Mouse (Mus musculus) heart, embryonic 11.5 days (tissue): ENCODE data around the gene Tgm2. TPM values are rescaled to one million over a fixed set of nuclear protein-coding genes. Genes with fewer than 3 reads are reported as not detected.

ENCODE experiments used
- ATAC-seq: fragments of 200-750 bp; cut with Nextera tagmentation; replicated peaks from 2 replicates; pipeline ENCODE4 v1.8.0; 2017; ENCODE audit warnings: moderate library complexity; ENCODE audit not compliant: insufficient number of reproducible peaks, low FRiP score, low TSS enrichment
- H3K27ac ChIP-seq: fragments of 300-500 bp; sonication (generic); 2 replicates; pipeline ENCODE4 v1.5.1; 2014; ENCODE audit warnings: mild to moderate bottlenecking, low read depth, low read length
- H3K27me3 ChIP-seq: fragments of 300-500 bp; sonication (generic); 2 replicates; pipeline ENCODE4 v1.6.1; 2014; ENCODE audit warnings: mild to moderate bottlenecking, low read length, mixed read lengths; ENCODE audit not compliant: control insufficient read depth, insufficient read depth
- H3K36me3 ChIP-seq: fragments of 300-500 bp; sonication (generic); 2 replicates; pipeline ENCODE4 v1.6.1; 2014; ENCODE audit warnings: mild to moderate bottlenecking, low read length, moderate library complexity, mixed read lengths; ENCODE audit not compliant: control insufficient read depth, insufficient read depth
- H3K4me1 ChIP-seq: fragments of 300-500 bp; sonication (generic); 2 replicates; pipeline ENCODE4 v1.6.1; 2014; ENCODE audit warnings: low read length; ENCODE audit not compliant: control insufficient read depth, insufficient read depth
- H3K4me2 ChIP-seq: fragments of 300-500 bp; sonication (generic); 2 replicates; pipeline ENCODE4 v1.6.1; 2014; ENCODE audit warnings: mild to moderate bottlenecking, moderate library complexity
- H3K4me3 ChIP-seq: fragments of 300-500 bp; sonication (generic); 2 replicates; pipeline ENCODE4 v1.5.1; 2014; ENCODE audit warnings: low read depth, low read length
- H3K9ac ChIP-seq: fragments of 300-500 bp; sonication (generic); 2 replicates; pipeline ENCODE4 v1.6.1; 2014; ENCODE audit warnings: mild to moderate bottlenecking, low read depth, low read length, moderate library complexity
- H3K9me3 ChIP-seq: fragments of 300-500 bp; sonication (generic); replicated peaks from 2 replicates; pipeline ENCODE4 v1.6.1; 2016; ENCODE audit warnings: low read length; ENCODE audit not compliant: control insufficient read depth
- WGBS: fragments of 180-500 bp; shearing (Covaris S2); extraction: QIAGEN DNeasy Blood & Tissue Kit; methylation state at CpG from one replicate; pipeline ENCODE4 v1.1.7; 2014; ENCODE audit not compliant: insufficient replicate concordance; 5-methylcytosine and 5-hydroxymethylcytosine counted together
- polyA plus RNA-seq: library from polyadenylated mRNA; unstranded; fragments of >200 nt; fragmentation: Nextera tagmentation; extraction: Ambion mirVana; gene quantifications from 2 replicates; pipeline ENCODE4 v1.2.1, GENCODE M21; 2014

The Tgm2 gene
- polyA plus RNA-seq, 1 experiment from 2014 or later = 130 TPM

DNA sequence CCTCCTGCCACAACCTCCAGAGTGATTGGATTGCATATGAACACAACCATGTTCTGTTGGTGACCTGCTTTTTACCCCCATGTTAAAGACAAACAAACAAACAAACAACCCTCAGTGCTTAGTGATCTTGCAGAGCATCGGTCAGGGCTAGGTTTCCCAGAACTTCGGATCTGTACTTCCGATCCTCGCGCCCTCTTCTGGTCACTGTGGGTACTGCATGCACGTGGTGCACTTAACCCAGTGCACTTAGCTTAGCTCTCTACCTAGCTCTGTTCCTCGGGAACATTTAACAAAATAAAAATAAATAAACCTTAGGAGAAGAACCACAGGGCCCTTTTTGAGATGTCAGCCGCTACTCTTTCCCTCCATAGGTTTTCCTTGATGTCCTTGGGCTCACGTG, 34.6 kb upstream of the Tgm2 start:
- WGBS = 39% methylated on average over 9 of the region's 9 CpGs
- ATAC-seq = no peak

DNA sequence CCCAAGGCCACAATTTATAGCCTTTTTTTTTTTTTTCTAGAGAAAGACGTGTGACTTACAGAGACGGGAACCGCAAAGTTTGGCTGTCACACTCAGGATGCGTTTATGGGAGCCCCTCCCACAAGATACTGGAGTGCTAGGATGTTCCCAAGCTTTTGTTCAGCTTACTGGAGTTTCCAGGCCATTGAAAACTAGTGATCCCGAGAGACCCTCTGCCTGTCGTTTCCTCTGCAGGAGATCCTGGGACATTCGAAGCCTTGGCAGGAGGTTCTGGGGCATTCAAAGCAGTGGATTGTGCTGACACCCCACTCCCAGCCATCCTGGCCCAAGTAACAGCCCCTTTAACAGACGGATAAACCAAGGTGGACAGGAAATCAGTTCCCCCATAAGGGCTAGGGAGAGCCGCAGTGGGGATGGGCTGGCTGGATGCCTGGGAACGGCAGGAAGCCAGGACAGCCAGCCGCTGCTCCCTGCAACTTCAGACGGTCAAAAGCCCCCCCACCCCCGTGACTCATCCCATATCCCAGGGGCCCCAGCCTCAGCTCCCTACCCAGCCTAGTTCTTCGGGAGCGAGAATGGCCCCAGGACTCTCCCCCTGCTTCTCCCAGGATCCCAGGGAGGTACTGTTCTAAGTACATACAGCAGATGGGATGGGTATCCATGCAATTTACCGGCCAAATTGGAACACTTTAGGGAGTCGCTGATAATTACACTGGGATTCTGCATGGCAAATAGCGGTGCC, 33.3 kb upstream of the Tgm2 start:
- Histone ChIP-seq H3K9ac (peak overlapping the region; percentile 58; the same call in 1 of the 2 replicates), H3K4me1 (peaks cover 29% of the 10 kb centered on the region), H3K4me3 (peak overlapping the region; percentile 36), H3K27ac (peak overlapping the region; percentile 29; the same call in 1 of the 2 replicates), H3K36me3 (no peaks in the 10 kb centered on the region), H3K9me3 (no peaks in the 10 kb centered on the region), H3K4me2 (peak overlapping the region; percentile 71), H3K27me3 (no peaks in the 10 kb centered on the region)
- no peak for ATAC-seq
- WGBS = 18% methylated on average over 18 of the region's 18 CpGs

More for the DNA sequence above, 34.6 kb upstream of the Tgm2 start:
- Histone ChIP-seq H3K4me2 (no peak overlapping the region), H3K4me1 (peaks cover 19% of the 10 kb centered on the region), H3K9me3 (no peaks in the 10 kb centered on the region), H3K36me3 (no peaks in the 10 kb centered on the region), H3K9ac (no peak overlapping the region), H3K4me3 (no peak overlapping the region), H3K27ac (no peak overlapping the region), H3K27me3 (no peaks in the 10 kb centered on the region)

GRCm38 (mm10) chr2:158178696-158179369, 32.6 kb upstream of the Tgm2 start:
- peak overlapping the region; percentile 71 for H3K4me2 ChIP-seq
- WGBS = 7% methylated on average over 18 of the region's 19 CpGs

GRCm38 (mm10) chr2:158178139-158178538, 31.9 kb upstream of the Tgm2 start:
- Histone ChIP-seq H3K9ac (no peak overlapping the region), H3K27me3 (no peaks in the 10 kb centered on the region), H3K36me3 (no peaks in the 10 kb centered on the region), H3K9me3 (no peaks in the 10 kb centered on the region), H3K4me1 (peaks cover 31% of the 10 kb centered on the region), H3K27ac (peak overlapping the region; percentile 15; the same call in 1 of the 2 replicates), H3K4me3 (no peak overlapping the region), H3K4me2 (no peak overlapping the region)
- ATAC-seq = no peak
- WGBS = 76% methylated on average over 4 of the region's 4 CpGs

More at GRCm38 (mm10) chr2:158178696-158179369, 32.6 kb upstream of the Tgm2 start:
- H3K36me3 ChIP-seq = no peaks in the 10 kb centered on the region
- H3K27me3 ChIP-seq = no peaks in the 10 kb centered on the region
- no peaks in the 10 kb centered on the region for H3K9me3 ChIP-seq
- peak overlapping the region; percentile 22; the same call in 1 of the 2 replicates for H3K27ac ChIP-seq
- peak overlapping the region; percentile 36 for H3K4me3 ChIP-seq
- ATAC-seq = peak; percentile 82
- H3K9ac ChIP-seq = peak overlapping the region; percentile 58
- peaks cover 31% of the 10 kb centered on the region for H3K4me1 ChIP-seq

GRCm38 (mm10) chr2:158177574-158177973, 31.3 kb upstream of the Tgm2 start:
- no peak overlapping the region; the same call in 1 of the 2 replicates for H3K27ac ChIP-seq
- H3K27me3 ChIP-seq = no peaks in the 10 kb centered on the region
- no peak overlapping the region for H3K4me3 ChIP-seq
- H3K9me3 ChIP-seq = no peaks in the 10 kb centered on the region
- 50% methylated on average over 3 of the region's 3 CpGs for WGBS
- no peak overlapping the region for H3K9ac ChIP-seq
- H3K4me1 ChIP-seq = peaks cover 31% of the 10 kb centered on the region
- H3K36me3 ChIP-seq = no peaks in the 10 kb centered on the region
- no peak overlapping the region for H3K4me2 ChIP-seq
- no peak for ATAC-seq

- Histone ChIP-seq H3K27ac (no peak overlapping the region), H3K9me3 (no peaks in the 10 kb centered on the region), H3K4me1 (peaks cover 31% of the 10 kb centered on the region), H3K9ac (no peak overlapping the region), H3K36me3 (no peaks in the 10 kb centered on the region), H3K4me2 (no peak overlapping the region), H3K4me3 (no peak overlapping the region), H3K27me3 (no peaks in the 10 kb centered on the region)
- no peak for ATAC-seq
- 84% methylated on average over 9 of the region's 9 CpGs for WGBS
Measured at GRCm38 (mm10) chr2:158176763-158177162, 30.5 kb upstream of the Tgm2 start.

DNA sequence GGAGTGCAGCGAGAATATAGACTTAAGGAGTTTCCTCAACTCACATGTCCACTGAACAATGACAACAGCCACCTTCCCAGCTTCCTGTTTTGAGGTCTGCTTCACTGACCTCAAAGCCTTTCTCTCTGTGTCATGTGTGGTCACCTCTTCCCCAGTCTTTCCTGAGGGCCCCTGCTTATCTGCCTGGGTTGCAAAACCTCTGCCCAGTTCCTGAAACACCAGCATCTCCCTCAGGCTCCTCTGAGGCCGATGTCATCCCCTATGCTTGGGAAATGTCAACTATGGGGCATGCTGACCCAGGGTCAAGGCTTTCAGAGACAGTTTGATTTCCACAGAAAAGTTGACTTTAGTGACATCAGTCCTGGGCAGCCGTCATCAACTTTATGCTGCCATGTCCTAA, 29.2 kb upstream of the Tgm2 start:
- peaks cover 31% of the 10 kb centered on the region for H3K4me1 ChIP-seq
- H3K4me2 ChIP-seq = no peak overlapping the region
- no peaks in the 10 kb centered on the region for H3K36me3 ChIP-seq
- H3K9me3 ChIP-seq = no peaks in the 10 kb centered on the region
- no peaks in the 10 kb centered on the region for H3K27me3 ChIP-seq
- 22% methylated on average over 3 of the region's 3 CpGs for WGBS
- H3K9ac ChIP-seq = no peak overlapping the region
- H3K4me3 ChIP-seq = no peak overlapping the region
- ATAC-seq = no peak
- H3K27ac ChIP-seq = no peak overlapping the region

DNA sequence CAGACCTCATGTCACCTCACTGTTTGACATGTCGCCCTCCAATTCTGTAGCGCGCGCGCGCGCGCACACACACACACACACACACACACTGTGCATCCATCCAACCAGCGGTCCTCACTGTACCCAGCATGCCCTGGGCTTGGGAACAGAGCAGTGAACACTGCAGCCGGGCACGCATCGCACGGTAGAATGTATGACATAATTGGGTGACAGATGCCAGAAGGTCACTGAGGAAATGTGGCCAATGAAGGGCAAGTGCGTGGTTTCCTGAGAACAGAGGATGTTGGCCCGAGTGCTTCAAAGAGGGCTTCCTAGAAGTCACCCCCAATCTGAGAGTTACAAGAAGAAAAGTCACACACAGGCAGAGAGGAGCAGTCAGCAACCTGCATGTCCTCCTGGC, 28.7 kb upstream of the Tgm2 start:
- H3K4me2 ChIP-seq = no peak overlapping the region

More for the DNA sequence above, 28.7 kb upstream of the Tgm2 start:
- Histone ChIP-seq H3K9me3 (no peaks in the 10 kb centered on the region), H3K4me1 (peaks cover 29% of the 10 kb centered on the region), H3K4me3 (no peak overlapping the region), H3K27me3 (no peaks in the 10 kb centered on the region), H3K36me3 (no peaks in the 10 kb centered on the region), H3K9ac (no peak overlapping the region), H3K27ac (no peak overlapping the region)
- 83% methylated on average over 15 of the region's 15 CpGs for WGBS
- 0 out of 2 replicates have a peak, but pooled peaks have one; percentile 12 for ATAC-seq
